Mouse (Mus musculus) stomach, embryonic 15.5 days (tissue): ENCODE measurements around the gene Hnrnpm. TPM values are rescaled to one million over a fixed set of nuclear protein-coding genes. Genes with fewer than 3 reads are reported as not detected.
"Not testable (repeated sequence)": the region's sequence is repeated elsewhere in the genome, so short reads cannot be mapped to it uniquely, and the experiment has no call there.

Experiments
- ATAC-seq: fragments of 200-750 bp; cut with Nextera tagmentation; 2 replicates; pipeline ENCODE4 v1.8.0; 2017; ENCODE audit warnings: low read depth, moderate number of reproducible peaks, moderate TSS enrichment; ENCODE audit not compliant: insufficient read depth, low FRiP score
- H3K27ac ChIP-seq: fragments of 300-500 bp; sonication (generic); 2 replicates; pipeline ENCODE4 v1.5.1; 2015; ENCODE audit warnings: mild to moderate bottlenecking, inconsistent platforms
- H3K27me3 ChIP-seq: fragments of 300-500 bp; sonication (generic); replicated peaks from 2 replicates; pipeline ENCODE4 v1.6.1; 2015; ENCODE audit warnings: inconsistent platforms
- H3K36me3 ChIP-seq: fragments of 300-500 bp; sonication (generic); 2 replicates; pipeline ENCODE4 v1.6.1; 2015; ENCODE audit warnings: inconsistent platforms
- H3K4me1 ChIP-seq: fragments of 300-500 bp; sonication (generic); 2 replicates; pipeline ENCODE4 v1.6.1; 2015; ENCODE audit warnings: inconsistent platforms
- H3K4me2 ChIP-seq: fragments of 300-500 bp; sonication (generic); 2 replicates; pipeline ENCODE4 v1.6.1; 2015; ENCODE audit warnings: mild to moderate bottlenecking, inconsistent platforms
- H3K4me3 ChIP-seq: fragments of 300-500 bp; sonication (generic); replicated peaks from 2 replicates; pipeline ENCODE4 v1.5.1; 2015; ENCODE audit warnings: inconsistent platforms
- H3K9ac ChIP-seq: fragments of 300-500 bp; sonication (generic); 2 replicates; pipeline ENCODE4 v1.6.1; 2015; ENCODE audit warnings: inconsistent platforms
- H3K9me3 ChIP-seq: fragments of 300-500 bp; sonication (generic); 2 replicates; pipeline ENCODE4 v1.6.1; 2016; ENCODE audit warnings: inconsistent platforms
- WGBS: fragments of 180-500 bp; shearing (Covaris S2); methylation state at CpG from one replicate; pipeline ENCODE4 v1.1.7; 2015; 5-methylcytosine and 5-hydroxymethylcytosine counted together
- polyA plus RNA-seq: library from polyadenylated mRNA; unstranded; fragments of >200 nt; fragmentation: Nextera tagmentation; extraction: Ambion mirVana; gene quantifications from 2 replicates; pipeline ENCODE4 v1.2.1, GENCODE M21; 2015

The Hnrnpm gene
- 248 and 307 TPM in 2 replicates for polyA plus RNA-seq

GRCm38 (mm10) chr17:33686760-33687159, at the start of gene Hnrnpm:
Gene Hnrnpm, minus strand, starts transcription at chr17:33686860.
- no peaks in the 10 kb centered on the region for H3K9me3 ChIP-seq
- no peak within 1 kb of the TSS for H3K9ac ChIP-seq
- 0 out of 2 replicates have a peak, but pooled peaks cover 3% of the 10 kb centered on the region for H3K36me3 ChIP-seq
- peak within 1 kb of the TSS; percentile 78 for H3K4me3 ChIP-seq
- no peak for ATAC-seq
- peak within 1 kb of the TSS; percentile 59 for H3K4me2 ChIP-seq
- no peaks in the 10 kb centered on the region for H3K27me3 ChIP-seq
- WGBS = 89% methylated on average over 1 of the region's 1 CpGs
- peaks cover 21% of the 10 kb centered on the region for H3K4me1 ChIP-seq
- H3K27ac ChIP-seq = peak within 1 kb of the TSS; percentile 46; the same call in 1 of the 2 replicates

DNA sequence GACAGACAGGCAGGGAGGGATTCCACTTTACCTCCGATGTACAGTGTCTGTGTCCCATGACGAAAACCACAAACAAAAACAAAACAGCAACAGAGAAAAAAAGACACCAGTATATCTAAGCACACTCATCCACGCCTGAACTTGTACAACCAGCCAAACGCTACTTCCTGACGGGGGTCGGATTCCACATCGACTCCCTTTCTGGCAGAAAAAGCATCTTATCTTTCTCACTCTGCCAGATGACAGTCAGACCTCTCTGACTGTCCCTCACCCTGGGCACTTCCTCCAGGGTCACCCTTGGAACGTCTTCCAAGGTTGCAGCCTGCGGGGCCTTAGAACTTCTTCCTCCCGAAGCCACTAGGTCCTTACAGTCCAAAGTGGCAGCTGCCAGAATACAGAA, 46.9 kb upstream of the Hnrnpm start:
- not testable (repeated sequence) for H3K27ac ChIP-seq, H3K9ac ChIP-seq, H3K4me3 ChIP-seq, H3K9me3 ChIP-seq, H3K27me3 ChIP-seq, H3K4me1 ChIP-seq, H3K36me3 ChIP-seq, H3K4me2 ChIP-seq, ATAC-seq
- 76% methylated on average over 10 of the region's 10 CpGs for WGBS

DNA sequence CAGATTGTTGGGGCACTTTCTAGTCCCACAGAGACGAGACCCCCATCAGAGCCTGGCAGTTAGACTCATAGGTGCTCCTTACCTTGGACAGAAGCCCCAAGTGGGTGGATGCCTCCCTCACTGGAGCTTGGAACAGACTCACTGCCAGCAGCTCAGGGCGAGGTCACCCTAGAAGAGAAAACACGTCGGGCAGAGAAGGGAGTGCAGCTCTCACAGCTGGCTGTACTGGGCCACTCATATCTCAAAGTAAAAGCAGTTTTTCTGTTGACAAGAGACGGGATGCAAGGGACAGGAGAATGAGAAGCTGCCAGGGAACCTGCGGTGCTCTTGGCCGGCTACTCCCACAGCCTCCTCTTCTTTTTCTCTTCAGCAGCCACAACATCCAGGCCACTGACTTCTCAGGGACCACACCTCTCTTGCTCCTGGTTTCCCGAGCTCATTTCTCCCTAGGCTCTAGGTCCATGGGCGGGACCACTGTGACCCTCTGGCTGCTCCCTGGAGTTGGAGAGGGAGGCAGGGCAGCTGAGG, 46.0 kb upstream of the Hnrnpm start:
- WGBS = 59% methylated on average over 9 of the region's 9 CpGs
- H3K4me1 ChIP-seq = not testable (repeated sequence)

GRCm38 (mm10) chr17:33729215-33729614, 42.6 kb upstream of the Hnrnpm start:
- Histone ChIP-seq H3K36me3 (no peaks in the 10 kb centered on the region), H3K27ac (no peak overlapping the region), H3K4me3 (no peak overlapping the region), H3K4me1 (no peaks in the 10 kb centered on the region), H3K27me3 (no peaks in the 10 kb centered on the region), H3K9ac (no peak overlapping the region), H3K9me3 (no peaks in the 10 kb centered on the region), H3K4me2 (no peak overlapping the region)
- no peak for ATAC-seq
- 65% methylated on average over 2 of the region's 2 CpGs for WGBS

More for the DNA sequence above, 46.0 kb upstream of the Hnrnpm start:
- H3K27me3 ChIP-seq, H3K9ac ChIP-seq, H3K27ac ChIP-seq, H3K9me3 ChIP-seq, H3K36me3 ChIP-seq, ATAC-seq, H3K4me2 ChIP-seq, H3K4me3 ChIP-seq: not testable (repeated sequence)

GRCm38 (mm10) chr17:33728396-33728795, 41.7 kb upstream of the Hnrnpm start:
- Histone ChIP-seq H3K4me1 (no peaks in the 10 kb centered on the region), H3K9ac (no peak overlapping the region), H3K36me3 (no peaks in the 10 kb centered on the region), H3K27ac (no peak overlapping the region), H3K9me3 (no peaks in the 10 kb centered on the region), H3K4me2 (no peak overlapping the region), H3K4me3 (no peak overlapping the region), H3K27me3 (no peaks in the 10 kb centered on the region)
- ATAC-seq = no peak
- WGBS = 82% methylated on average over 2 of the region's 2 CpGs

DNA sequence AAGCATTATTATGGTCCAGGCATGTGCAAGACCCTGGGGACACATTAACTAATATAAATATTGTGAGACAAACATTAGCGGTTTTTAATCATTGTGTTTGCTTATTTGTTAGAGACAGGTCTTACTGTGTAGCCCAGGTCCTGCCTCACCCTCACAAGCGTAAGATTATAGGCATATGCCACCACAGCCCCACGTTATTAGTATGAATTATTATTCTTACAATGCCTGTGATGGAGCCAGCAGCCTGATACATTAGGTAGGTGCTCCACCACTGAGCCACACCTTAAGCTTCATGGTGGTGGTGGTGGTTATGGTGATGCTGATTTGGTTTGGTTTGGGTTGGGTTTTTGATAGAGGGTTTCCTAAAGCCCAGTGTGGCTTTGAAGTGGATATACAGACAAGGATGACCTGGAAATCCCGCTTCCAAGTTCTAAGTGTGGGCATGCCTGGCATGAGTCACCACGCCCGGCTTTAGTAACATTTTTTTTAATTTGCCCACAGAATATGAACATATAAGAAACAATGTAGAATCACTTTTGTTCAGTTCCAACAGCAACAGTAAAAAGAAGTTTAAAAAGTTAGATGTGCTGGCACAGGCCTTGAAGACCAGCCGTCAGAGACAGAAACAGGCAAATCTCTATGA, 33.2 kb upstream of the Hnrnpm start:
- Histone ChIP-seq H3K9me3 (no peaks in the 10 kb centered on the region), H3K9ac (no peak overlapping the region), H3K36me3 (no peaks in the 10 kb centered on the region), H3K27ac (no peak overlapping the region), H3K4me2 (no peak overlapping the region), H3K4me3 (no peak overlapping the region), H3K4me1 (0 out of 2 replicates have a peak, but pooled peaks cover 7% of the 10 kb centered on the region), H3K27me3 (no peaks in the 10 kb centered on the region)
- WGBS = 93% methylated on average over 7 of the region's 7 CpGs
- ATAC-seq = no peak

- H3K27ac ChIP-seq = no peak overlapping the region
- no peaks in the 10 kb centered on the region for H3K36me3 ChIP-seq
- no peak overlapping the region for H3K9ac ChIP-seq
- H3K4me1 ChIP-seq = 0 out of 2 replicates have a peak, but pooled peaks cover 7% of the 10 kb centered on the region
- no peak for ATAC-seq
- H3K4me3 ChIP-seq = peak overlapping the region; percentile 92
- no peaks in the 10 kb centered on the region for H3K27me3 ChIP-seq
- no peaks in the 10 kb centered on the region for H3K9me3 ChIP-seq
- WGBS = 44% methylated on average over 10 of the region's 10 CpGs
- peak overlapping the region; percentile 75 for H3K4me2 ChIP-seq
Measured at GRCm38 (mm10) chr17:33718944-33719725, 32.5 kb upstream of the Hnrnpm start.

DNA sequence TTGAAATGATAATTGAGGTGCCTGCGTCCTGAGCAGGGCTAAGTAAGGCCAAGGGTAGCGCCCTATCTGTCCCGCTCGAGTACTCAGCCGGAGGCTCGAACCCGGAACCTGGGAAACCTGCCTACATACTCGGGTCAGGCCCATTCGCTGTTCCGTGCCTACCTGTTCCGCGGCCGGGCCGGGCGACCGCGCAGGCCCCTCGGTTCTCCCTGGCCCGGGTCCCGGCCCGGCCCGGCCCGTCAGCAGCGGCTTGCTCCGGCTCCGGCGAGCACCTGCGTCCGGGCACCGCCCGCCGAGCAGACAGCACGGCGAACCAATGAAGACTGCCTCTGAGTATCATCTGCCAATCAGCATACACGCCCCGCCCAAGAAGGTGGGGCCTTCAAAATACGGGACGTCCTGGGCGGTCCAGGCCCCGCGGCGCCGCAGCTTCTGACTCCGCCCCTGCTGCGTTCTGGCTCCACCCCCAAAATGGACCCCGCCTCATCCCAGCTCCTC, 31.8 kb upstream of the Hnrnpm start, which contains the start of gene March2:
TSS of gene March2 (minus strand) at position 287 of the 498 bp plus-strand sequence.
- peak; percentile 100 for ATAC-seq
- under 1% methylated on average over 46 of the region's 46 CpGs for WGBS
- Histone ChIP-seq H3K4me1 (0 out of 2 replicates have a peak, but pooled peaks cover 7% of the 10 kb centered on the region), H3K9me3 (no peaks in the 10 kb centered on the region), H3K9ac (peak within 1 kb of the TSS; percentile 63), H3K4me2 (peak within 1 kb of the TSS; percentile 75), H3K4me3 (peak within 1 kb of the TSS; percentile 92), H3K27me3 (no peaks in the 10 kb centered on the region), H3K36me3 (no peaks in the 10 kb centered on the region), H3K27ac (no peak within 1 kb of the TSS)

- no peak overlapping the region for H3K27ac ChIP-seq
- 0 out of 2 replicates have a peak, but pooled peaks cover 7% of the 10 kb centered on the region for H3K4me1 ChIP-seq
- peak overlapping the region; percentile 75 for H3K4me2 ChIP-seq
- H3K9ac ChIP-seq = peak overlapping the region; percentile 63
- H3K4me3 ChIP-seq = peak overlapping the region; percentile 92
- ATAC-seq = no peak
- no peaks in the 10 kb centered on the region for H3K9me3 ChIP-seq
- no peaks in the 10 kb centered on the region for H3K27me3 ChIP-seq
- no peaks in the 10 kb centered on the region for H3K36me3 ChIP-seq
- 6% methylated on average over 8 of the region's 8 CpGs for WGBS
Measured at GRCm38 (mm10) chr17:33717982-33718381, 31.3 kb upstream of the Hnrnpm start.

GRCm38 (mm10) chr17:33717246-33717645, 30.6 kb upstream of the Hnrnpm start:
- no peak overlapping the region for H3K27ac ChIP-seq
- 0 out of 2 replicates have a peak, but pooled peaks cover 7% of the 10 kb centered on the region for H3K4me1 ChIP-seq
- ATAC-seq = no peak
- no peak overlapping the region for H3K4me3 ChIP-seq
- 100% methylated on average over 1 of the region's 1 CpGs for WGBS
- no peaks in the 10 kb centered on the region for H3K36me3 ChIP-seq
- no peak overlapping the region for H3K4me2 ChIP-seq
- H3K9ac ChIP-seq = no peak overlapping the region
- H3K9me3 ChIP-seq = no peaks in the 10 kb centered on the region
- no peaks in the 10 kb centered on the region for H3K27me3 ChIP-seq

GRCm38 (mm10) chr17:33714779-33715178, 28.1 kb upstream of the Hnrnpm start:
- no peak overlapping the region for H3K27ac ChIP-seq
- no peak overlapping the region for H3K9ac ChIP-seq
- no peaks in the 10 kb centered on the region for H3K9me3 ChIP-seq
- WGBS = 79% methylated on average over 1 of the region's 1 CpGs
- ATAC-seq = 0 out of 2 replicates have a peak, but pooled peaks have one; percentile 24
- no peak overlapping the region for H3K4me3 ChIP-seq
- H3K27me3 ChIP-seq = no peaks in the 10 kb centered on the region
- 0 out of 2 replicates have a peak, but pooled peaks cover 7% of the 10 kb centered on the region for H3K4me1 ChIP-seq
- no peaks in the 10 kb centered on the region; the same call in 1 of the 2 replicates for H3K36me3 ChIP-seq
- H3K4me2 ChIP-seq = no peak overlapping the region
